Mouse (Mus musculus): ENCODE data around the gene Neto2.

Neto2 gene

GRCm38 (mm10) chr8:85603203-85603895 is 97.4 kb downstream of the Neto2 start:
- peak; percentile 47 for DNase-seq (ENCODE audit: low read depth, low spot score)

GRCm38 (mm10) chr8:85602737-85603136 is 98.0 kb downstream of the Neto2 start:
- no peak for DNase-seq (ENCODE audit: low read depth, low spot score)

- no peak for DNase-seq (ENCODE audit: low read depth, low spot score)
Observed at GRCm38 (mm10) chr8:85601741-85602140, 99.0 kb downstream of the Neto2 start.

GRCm38 (mm10) chr8:85597413-85598191 is 103.1 kb downstream of the Neto2 start:
- DNase-seq (ENCODE audit: low read depth, low spot score), result no peak

GRCm38 (mm10) chr8:85595391-85595790 is 105.3 kb downstream of the Neto2 start:
- DNase-seq (ENCODE audit: low read depth, low spot score), result no peak

- no peak for DNase-seq (ENCODE audit: low read depth, low spot score)
Observed at GRCm38 (mm10) chr8:85594983-85595382, 105.7 kb downstream of the Neto2 start.

GRCm38 (mm10) chr8:85593324-85593723 is 107.4 kb downstream of the Neto2 start:
- DNase-seq (ENCODE audit: low read depth, low spot score), result no peak

- no peak for DNase-seq (ENCODE audit: low read depth, low spot score)
Observed at GRCm38 (mm10) chr8:85591532-85591931, 109.2 kb downstream of the Neto2 start.

GRCm38 (mm10) chr8:85590258-85590657 is 110.5 kb downstream of the Neto2 start:
- DNase-seq (ENCODE audit: low read depth, low spot score), result no peak

GRCm38 (mm10) chr8:85588596-85588995 is 112.1 kb downstream of the Neto2 start:
- DNase-seq (ENCODE audit: low read depth, low spot score), result no peak

Measured in mesoderm, embryonic 11.5 days (tissue).